Mouse (Mus musculus) MEL (cell line): ENCODE measurements around the gene Gm9837. TPM values are rescaled to one million over a fixed set of nuclear protein-coding genes. Genes with fewer than 3 reads are reported as not detected.

Experiments used
- DNase-seq: peaks from one replicate; pipeline ENCODE4 v3.0.0; 2011; ENCODE audit warnings: low read depth, low spot score
- H3K27ac ChIP-seq: 2 replicates; pipeline ENCODE4 v1.5.1; 2012; ENCODE audit warnings: low read depth, mild to moderate bottlenecking, control low read depth, low read length, moderate library complexity; ENCODE audit not compliant: control insufficient read depth
- H3K27me3 ChIP-seq, 2 experiments: fragments of 150-350 bp in 1 of 2; sonication (generic) in 1 of 2; 2 replicates each; pipeline ENCODE4 v1.6.1; 2012; ENCODE audit warnings: low read length in 2 of 2, mild to moderate bottlenecking in 2 of 2, improper control_type of control experiment in 1 of 2, moderate library complexity in 1 of 2; ENCODE audit not compliant: insufficient read depth in 2 of 2, control insufficient read depth in 1 of 2
- H3K36me3 ChIP-seq, 2 experiments: 2 replicates each; pipeline ENCODE4 v1.6.1; 2012 to 2014; ENCODE audit warnings: low read length in 2 of 2, improper control_type of control experiment in 1 of 2, inconsistent platforms in 1 of 2, mild to moderate bottlenecking in 1 of 2; ENCODE audit not compliant: insufficient read depth in 2 of 2, control insufficient read depth in 1 of 2
- H3K4me1 ChIP-seq, 2 experiments: fragments of 150-350 bp in 1 of 2; sonication (generic) in 1 of 2; 2 replicates each; pipeline ENCODE4 v1.6.1; 2012; ENCODE audit warnings: low read length in 2 of 2, improper control_type of control experiment in 1 of 2, mild to moderate bottlenecking in 1 of 2; ENCODE audit not compliant: insufficient read depth in 2 of 2, control insufficient read depth in 1 of 2
- H3K4me3 ChIP-seq, 2 experiments: fragments of 150-350 bp in 1 of 2; sonication (generic) in 1 of 2; 2 replicates each; pipeline ENCODE4 v1.5.1; 2012; ENCODE audit warnings: low read depth in 2 of 2, low read length in 2 of 2, mild to moderate bottlenecking in 2 of 2, moderate library complexity in 2 of 2, control low read depth in 1 of 2, improper control_type of control experiment in 1 of 2; ENCODE audit not compliant: control insufficient read depth in 1 of 2, insufficient read depth in 1 of 2
- H3K79me2 ChIP-seq: 2 replicates; pipeline ENCODE4 v1.6.1; 2012; ENCODE audit warnings: mild to moderate bottlenecking, low read length, moderate library complexity; ENCODE audit not compliant: control insufficient read depth, poor library complexity, insufficient read depth
- H3K9ac ChIP-seq: 2 replicates; pipeline ENCODE4 v1.6.1; 2012; ENCODE audit warnings: low read depth, mild to moderate bottlenecking, control low read depth, low read length, moderate library complexity; ENCODE audit not compliant: control insufficient read depth, poor library complexity, severe bottlenecking
- H3K9me3 ChIP-seq: fragments of 150-350 bp; sonication (generic); replicated peaks from 2 replicates; pipeline ENCODE4 v1.6.1; 2012; ENCODE audit warnings: mild to moderate bottlenecking, low read length, improper control_type of control experiment, moderate library complexity; ENCODE audit not compliant: insufficient read depth
- BHLHE40 ChIP-seq: IDR thresholded peaks from 2 replicates; pipeline ENCODE4 v1.6.1; 2012; ENCODE audit warnings: low read depth, mild to moderate bottlenecking, inconsistent platforms, low read length, improper control_type of control experiment, borderline replicate concordance
- ETS1 ChIP-seq: IDR thresholded peaks from 2 replicates; pipeline ENCODE4 v1.6.1; 2012; ENCODE audit warnings: low read depth, mild to moderate bottlenecking, inconsistent platforms, low read length, improper control_type of control experiment, moderate library complexity
- JUND ChIP-seq: IDR thresholded peaks from 2 replicates; pipeline ENCODE4 v1.6.1; 2011; ENCODE audit warnings: low read depth, mild to moderate bottlenecking, improper control_type of control experiment, low read length
- KAT2A ChIP-seq: conservative IDR thresholded peaks from 2 replicates; pipeline ENCODE4 v1.6.1; 2012; ENCODE audit warnings: low read depth, low read length, improper control_type of control experiment, inconsistent platforms
- MAFK ChIP-seq: IDR thresholded peaks from 2 replicates; pipeline ENCODE4 v1.6.1; 2011; ENCODE audit warnings: low read depth, mild to moderate bottlenecking, low read length, improper control_type of control experiment, borderline replicate concordance
- MAX ChIP-seq: IDR thresholded peaks from 2 replicates; pipeline ENCODE4 v1.6.1; 2011; ENCODE audit warnings: low read length, improper control_type of control experiment
- MAZ ChIP-seq: IDR thresholded peaks from 2 replicates; pipeline ENCODE4 v1.6.1; 2012; ENCODE audit warnings: low read depth, mild to moderate bottlenecking, inconsistent platforms, low read length, improper control_type of control experiment
- MXI1 ChIP-seq: IDR thresholded peaks from 2 replicates; pipeline ENCODE4 v1.6.1; 2011; ENCODE audit warnings: mild to moderate bottlenecking, low read depth, low read length, improper control_type of control experiment
- MYB ChIP-seq: IDR thresholded peaks from 2 replicates; pipeline ENCODE4 v1.6.1; 2011; ENCODE audit warnings: mild to moderate bottlenecking, low read depth, low read length, improper control_type of control experiment
- MYC ChIP-seq: IDR thresholded peaks from 2 replicates; pipeline ENCODE4 v1.6.1; 2011; ENCODE audit warnings: low read depth, mild to moderate bottlenecking, low read length, improper control_type of control experiment, moderate library complexity
- NELFE ChIP-seq: IDR thresholded peaks from 2 replicates; pipeline ENCODE4 v1.6.1; 2011; ENCODE audit warnings: low read depth, low read length, improper control_type of control experiment
- NRF1 ChIP-seq: IDR thresholded peaks from 2 replicates; pipeline ENCODE4 v1.6.1; 2014; ENCODE audit warnings: low read depth, mild to moderate bottlenecking, inconsistent platforms, low read length, improper control_type of control experiment, moderate library complexity; ENCODE audit not compliant: poor library complexity, insufficient read depth, severe bottlenecking
- POLR2AphosphoS2 ChIP-seq: IDR thresholded peaks from 2 replicates; pipeline ENCODE4 v1.6.1; 2011; ENCODE audit warnings: low read length, improper control_type of control experiment
- POLR2AphosphoS5 ChIP-seq: IDR thresholded peaks from 2 replicates; pipeline ENCODE4 v1.6.1; 2012; ENCODE audit warnings: low read depth, borderline replicate concordance, mild to moderate bottlenecking, inconsistent platforms, low read length, moderate library complexity, mixed read lengths
- RAD21 ChIP-seq: IDR thresholded peaks from 2 replicates; pipeline ENCODE4 v1.6.1; 2011; ENCODE audit warnings: mild to moderate bottlenecking, low read depth, low read length, improper control_type of control experiment
- RCOR1 ChIP-seq: IDR thresholded peaks from 2 replicates; pipeline ENCODE4 v1.6.1; 2012; ENCODE audit warnings: low read depth, mild to moderate bottlenecking, inconsistent platforms, low read length, improper control_type of control experiment
- SIN3A ChIP-seq: IDR thresholded peaks from 2 replicates; pipeline ENCODE4 v1.6.1; 2012; ENCODE audit warnings: low read length, improper control_type of control experiment, inconsistent platforms
- SMC3 ChIP-seq: IDR thresholded peaks from 2 replicates; pipeline ENCODE4 v1.6.1; 2011; ENCODE audit warnings: low read depth, low read length, improper control_type of control experiment
- TAL1 ChIP-seq: IDR thresholded peaks from 2 replicates; pipeline ENCODE4 v1.6.1; 2012; ENCODE audit warnings: mild to moderate bottlenecking, inconsistent platforms, low read length, moderate library complexity, mixed read lengths
- UBTF ChIP-seq: IDR thresholded peaks from 2 replicates; pipeline ENCODE4 v1.6.1; 2012; ENCODE audit warnings: low read depth, mild to moderate bottlenecking, inconsistent platforms, low read length, improper control_type of control experiment, moderate library complexity, borderline replicate concordance; ENCODE audit not compliant: insufficient read depth
- USF2 ChIP-seq, 2 experiments: IDR thresholded peaks; 2 replicates each; pipeline ENCODE4 v1.6.1; 2011 to 2012; ENCODE audit warnings: improper control_type of control experiment in 2 of 2, low read length in 2 of 2, borderline replicate concordance in 1 of 2, inconsistent platforms in 1 of 2, low read depth in 1 of 2, mild to moderate bottlenecking in 1 of 2; ENCODE audit not compliant: insufficient read depth in 1 of 2
- ZC3H11A ChIP-seq: IDR thresholded peaks from 2 replicates; pipeline ENCODE4 v1.6.1; 2012; ENCODE audit warnings: low read depth, mild to moderate bottlenecking, inconsistent platforms, low read length, improper control_type of control experiment
- ZMIZ1 ChIP-seq: IDR thresholded peaks from 2 replicates; pipeline ENCODE4 v1.6.1; 2012; ENCODE audit warnings: low read depth, mild to moderate bottlenecking, inconsistent platforms, low read length, improper control_type of control experiment, moderate library complexity
- polyA plus RNA-seq, 2 experiments: library from polyadenylated mRNA; stranded (reverse) in 1 of 2; unstranded in 1 of 2; fragments of >175 nt in 1 of 2; fragments of >200 nt in 1 of 2; gene quantifications; 2 replicates each; pipeline versions ENCODE4 v1.2.1 to v1.2.4; 2012; ENCODE audit warnings: low replicate concordance in 2 of 2, low read depth in 1 of 2; ENCODE audit not compliant: insufficient read length in 2 of 2, insufficient read depth in 1 of 2, missing spikeins in 1 of 2
- total RNA-seq: library from RNA; depleted of rRNA; stranded (reverse); fragments of 300-350 nt; gene quantifications from 2 replicates; pipeline ENCODE4 v1.2.3, GENCODE M21; 2012

Gene Gm9837
- total and polyA plus RNA-seq, 3 experiments = not detected

DNA sequence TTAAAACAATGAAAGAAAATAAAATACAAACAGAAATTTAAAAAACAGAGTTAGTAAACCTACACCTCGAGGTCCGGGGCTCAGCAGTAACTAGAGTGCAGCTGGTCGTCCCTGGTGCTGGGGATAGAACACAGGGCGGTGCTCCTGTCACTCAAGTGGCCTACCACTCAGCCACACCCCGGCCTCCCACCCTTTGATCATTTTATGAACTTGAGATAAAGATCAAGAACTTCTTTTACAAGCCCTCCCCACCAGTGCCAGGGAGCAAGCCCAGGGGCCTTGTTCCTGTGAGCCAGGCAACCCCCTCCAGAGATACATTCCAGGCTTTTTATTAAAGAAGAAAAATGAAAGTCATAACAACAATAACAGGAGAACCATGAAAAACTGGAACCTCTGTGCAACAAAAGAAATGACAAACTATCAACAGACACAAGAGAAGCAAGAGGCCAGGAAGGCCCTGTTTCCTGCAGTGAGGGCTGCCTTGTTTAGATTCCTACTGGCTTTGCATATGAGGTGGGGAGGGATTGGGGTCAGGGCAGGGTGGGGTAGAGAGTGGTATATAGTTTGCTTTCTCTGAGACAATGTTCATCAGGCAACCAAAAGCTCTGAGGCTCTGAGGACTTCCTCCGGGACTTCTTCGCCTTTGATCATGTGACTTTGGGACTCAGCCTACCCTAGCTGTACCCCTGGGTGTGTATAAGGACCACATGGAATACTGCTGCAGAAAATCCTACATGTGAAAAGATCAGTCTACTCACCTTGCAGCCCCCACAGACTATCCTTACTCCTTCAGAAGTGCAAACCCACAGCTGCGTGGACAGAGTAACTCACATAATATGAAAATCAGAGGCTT lies 46.7 kb upstream of the Gm9837 start (continued):
- TF ChIP-seq USF2 (IDR thresholded peaks at IDR 0.05; ENCODE audit: borderline replicate concordance in 1 of 2, insufficient read depth in 1 of 2, low read depth in 1 of 2, low read length in 2 of 2) (no peak), MAFK (no peak), POLR2AphosphoS2 (no peak), JUND (no peak), MXI1 (peak; percentile 5; the same call in 1 of the 2 replicates), UBTF (no peak), ETS1 (peak; percentile 57)

DNA sequence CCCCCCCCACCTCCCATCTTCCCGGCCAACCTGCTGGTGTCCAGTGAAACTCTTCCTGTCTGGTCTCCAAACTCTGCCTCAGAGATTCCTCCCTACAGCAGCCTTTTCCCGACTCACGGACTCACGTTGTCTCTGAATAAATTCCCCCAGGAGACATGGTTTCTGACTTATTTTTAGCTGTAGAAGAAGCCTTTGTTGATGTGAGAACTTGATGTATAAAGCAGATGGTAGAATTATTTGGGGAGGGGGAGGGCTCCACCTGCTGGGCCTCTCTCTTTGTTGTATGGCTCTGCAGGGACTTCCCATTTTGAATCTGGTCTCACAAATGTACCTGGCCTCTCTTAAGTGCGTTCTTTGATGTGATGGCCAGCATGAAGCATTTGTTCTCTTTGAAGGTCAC lies 40.1 kb upstream of the Gm9837 start:
- H3K9me3 ChIP-seq = no peaks in the 10 kb centered on the region
- H3K79me2 ChIP-seq = no peaks in the 10 kb centered on the region
- H3K36me3 ChIP-seq = 0 out of 4 replicates have a peak, but pooled peaks cover 0 to 2% of the 10 kb centered on the region in 2 experiments
- H3K27me3 ChIP-seq = 0 out of 4 replicates have a peak, but pooled peaks cover 0 to 2% of the 10 kb centered on the region in 2 experiments
- TF ChIP-seq MXI1 = no peak
- peaks cover 0 to 7% of the 10 kb centered on the region in 2 experiments; a peak in 1 of 4 replicates for H3K4me1 ChIP-seq
- no peak overlapping the region for H3K4me3 ChIP-seq
- DNase-seq = no peak
- no peak overlapping the region for H3K27ac ChIP-seq
- H3K9ac ChIP-seq = no peak overlapping the region

DNA sequence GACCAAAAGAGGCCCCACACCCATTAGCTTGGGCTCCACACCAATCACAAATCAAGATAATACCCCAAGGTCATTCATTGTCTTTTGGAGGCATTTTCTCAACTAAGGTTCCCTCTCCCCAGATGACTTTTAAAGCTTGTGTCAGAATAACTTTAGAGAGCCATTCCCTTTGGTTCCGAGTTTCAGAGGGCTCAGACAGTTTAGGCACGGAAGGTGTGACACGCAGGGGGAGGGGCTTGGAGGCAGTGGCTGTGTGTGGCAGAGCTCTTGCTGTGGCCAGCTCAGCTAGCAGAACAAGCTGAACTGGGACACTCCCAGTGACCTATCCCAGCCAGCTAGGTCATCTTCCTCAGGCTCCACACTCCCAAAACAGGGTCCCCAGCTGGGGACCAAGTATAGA lies 38.3 kb upstream of the Gm9837 start:
- 0 out of 4 replicates have a peak, but pooled peaks cover 0 to 2% of the 10 kb centered on the region in 2 experiments for H3K27me3 ChIP-seq
- peaks cover 0 to 7% of the 10 kb centered on the region in 2 experiments; a peak in 1 of 4 replicates for H3K4me1 ChIP-seq
- H3K4me3 ChIP-seq = no peak overlapping the region
- TF ChIP-seq SIN3A (no peak), ZMIZ1 (no peak), POLR2AphosphoS2 (no peak), TAL1 (no peak), BHLHE40 (no peak), MAFK (no peak), SMC3 (no peak), KAT2A (no peak), MAX (no peak), RAD21 (no peak), RCOR1 (no peak), MAZ (no peak), NELFE (no peak), JUND (no peak), MYC (no peak), ZC3H11A (no peak), MYB (no peak), NRF1 (no peak), USF2 (IDR thresholded peaks at IDR 0.05; ENCODE audit: borderline replicate concordance in 1 of 2, insufficient read depth in 1 of 2, low read depth in 1 of 2, low read length in 2 of 2) (no peak), POLR2AphosphoS5 (no peak)
- no peak overlapping the region for H3K9ac ChIP-seq
- H3K9me3 ChIP-seq = no peaks in the 10 kb centered on the region
- H3K27ac ChIP-seq = no peak overlapping the region
- 0 out of 4 replicates have a peak, but pooled peaks cover 0 to 2% of the 10 kb centered on the region in 2 experiments for H3K36me3 ChIP-seq
- no peak for DNase-seq
- H3K79me2 ChIP-seq = no peaks in the 10 kb centered on the region
